Mouse (Mus musculus) central nervous system, embryonic 14 days (tissue): Measurements from ENCODE around the gene Gm3667. TPM values are rescaled to one million over a fixed set of nuclear protein-coding genes. Genes with fewer than 3 reads are reported as not detected.

ENCODE experiments used
- polyA plus RNA-seq: library from polyadenylated mRNA; depleted of rRNA; stranded (reverse); fragments of >200 nt; gene quantifications from 2 replicates; pipeline ENCODE4 v1.2.3, GENCODE M21; 2012; rRNA removed

Gene Gm3667
- polyA plus RNA-seq: 7.7 and 8.2 TPM in 2 replicates

GRCm38 (mm10) chr14:6889521-6890012 is at the start of gene Gm3667:
Gene Gm3667, minus strand, starts transcription at chr14:6889962.

GRCm38 (mm10) chr14:6840211-6840610 is 49.6 kb downstream of the Gm3667 start, which contains the start of gene Gm3642:
Gene Gm3642, minus strand, starts transcription at chr14:6840311.

Other genes with a start within 250 kb of the Gm3667 start
- not detected in 2 replicates for gene Gm10251, start 205.8 kb downstream of the Gm3667 start, polyA plus RNA-seq
- 0.05 TPM in 1 of 2 replicates, not detected in the other for gene Gm8050, start 169.7 kb downstream of the Gm3667 start, polyA plus RNA-seq
- gene Gm3636, start 147.6 kb downstream of the Gm3667 start, polyA plus RNA-seq: 25.1 and 27.1 TPM in 2 replicates
- 0.04 TPM in 1 of 2 replicates, not detected in the other for gene Gm8362, start 115.6 kb downstream of the Gm3667 start, polyA plus RNA-seq
- not detected in 2 replicates for gene Gm3642, start 49.7 kb downstream of the Gm3667 start, polyA plus RNA-seq
- not detected in 2 replicates for gene Gm6356, start 83.9 kb upstream of the Gm3667 start, polyA plus RNA-seq
- 6.8 and 8.0 TPM in 2 replicates for gene Gm10406, start 137.5 kb upstream of the Gm3667 start, polyA plus RNA-seq
- gene Gm3685, start 155.0 kb upstream of the Gm3667 start, polyA plus RNA-seq: 0.11 and 0.14 TPM in 2 replicates
- gene Gm3696, start 210.7 kb upstream of the Gm3667 start, polyA plus RNA-seq: 8.1 and 8.2 TPM in 2 replicates
- 0.04 TPM in 1 of 2 replicates, not detected in the other for gene Gm6676, start 235.4 kb upstream of the Gm3667 start, polyA plus RNA-seq